Mouse (Mus musculus) kidney, embryonic 16.5 days (tissue): ENCODE data around the gene D10Jhu81e. TPM values are rescaled to one million over a fixed set of nuclear protein-coding genes. Genes with fewer than 3 reads are reported as not detected.

Experiments used
- ATAC-seq: fragments of 200-750 bp; cut with Nextera tagmentation; 2 replicates; pipeline ENCODE4 v1.8.0; 2017; ENCODE audit warnings: moderate TSS enrichment; ENCODE audit not compliant: low FRiP score, low TSS enrichment
- H3K27ac ChIP-seq: fragments of 300-500 bp; sonication (generic); 2 replicates; pipeline ENCODE4 v1.5.1; 2014; ENCODE audit warnings: low read length
- H3K27me3 ChIP-seq: fragments of 300-500 bp; sonication (generic); 2 replicates; pipeline ENCODE4 v1.6.1; 2014; ENCODE audit warnings: low read length, control low read depth, mixed read lengths; ENCODE audit not compliant: insufficient read depth
- H3K36me3 ChIP-seq: fragments of 300-500 bp; sonication (generic); 2 replicates; pipeline ENCODE4 v1.6.1; 2014; ENCODE audit warnings: low read length, control low read depth, mixed read lengths; ENCODE audit not compliant: insufficient read depth
- H3K4me1 ChIP-seq: fragments of 300-500 bp; sonication (generic); 2 replicates; pipeline ENCODE4 v1.6.1; 2014; ENCODE audit warnings: low read length, control low read depth, mixed read lengths; ENCODE audit not compliant: insufficient read depth
- H3K4me2 ChIP-seq: fragments of 300-500 bp; sonication (generic); replicated peaks from 2 replicates; pipeline ENCODE4 v1.6.1; 2014; ENCODE audit warnings: low read depth, low read length
- H3K4me3 ChIP-seq: fragments of 300-500 bp; sonication (generic); 2 replicates; pipeline ENCODE4 v1.5.1; 2014; ENCODE audit warnings: mild to moderate bottlenecking, low read length
- H3K9ac ChIP-seq: fragments of 300-500 bp; sonication (generic); replicated peaks from 2 replicates; pipeline ENCODE4 v1.6.1; 2014; ENCODE audit warnings: low read length
- H3K9me3 ChIP-seq: fragments of 300-500 bp; sonication (generic); 2 replicates; pipeline ENCODE4 v1.6.1; 2016; ENCODE audit warnings: low read length, control low read depth
- WGBS: fragments of 180-500 bp; shearing (Covaris S2); extraction: QIAGEN DNeasy Blood & Tissue Kit; methylation state at CpG from one replicate; pipeline ENCODE4 v1.1.7; 2014; 5-methylcytosine and 5-hydroxymethylcytosine counted together
- polyA plus RNA-seq: library from polyadenylated mRNA; unstranded; fragments of >200 nt; fragmentation: Nextera tagmentation; extraction: Ambion mirVana; gene quantifications from 2 replicates; pipeline ENCODE4 v1.2.1, GENCODE M21; 2015

Gene D10Jhu81e
- polyA plus RNA-seq, 1 experiment from 2014 or later: 54.7 TPM

GRCm38 (mm10) chr10:78158041-78158440, 11.5 kb downstream of the D10Jhu81e start:
- Histone ChIP-seq H3K9ac (no peak overlapping the region), H3K9me3 (no peaks in the 10 kb centered on the region), H3K27ac (no peak overlapping the region), H3K4me2 (no peak overlapping the region), H3K27me3 (no peaks in the 10 kb centered on the region), H3K4me3 (no peak overlapping the region), H3K4me1 (peaks cover 9% of the 10 kb centered on the region), H3K36me3 (peaks cover 11% of the 10 kb centered on the region)
- ATAC-seq: no peak
- 76% methylated on average over 15 of the region's 15 CpGs for WGBS

- Histone ChIP-seq H3K4me1 (peaks cover 9% of the 10 kb centered on the region), H3K9me3 (no peaks in the 10 kb centered on the region), H3K4me3 (no peak overlapping the region), H3K9ac (no peak overlapping the region), H3K27ac (no peak overlapping the region), H3K4me2 (no peak overlapping the region), H3K27me3 (no peaks in the 10 kb centered on the region), H3K36me3 (peaks cover 3% of the 10 kb centered on the region; the same call in 1 of the 2 replicates)
- no peak for ATAC-seq
- whole genome bisulfite sequencing: 76% methylated on average over 6 of the region's 6 CpGs
Observed at GRCm38 (mm10) chr10:78156926-78157325, 12.7 kb downstream of the D10Jhu81e start.

GRCm38 (mm10) chr10:78148834-78149766, 20.5 kb downstream of the D10Jhu81e start:
- H3K4me1 ChIP-seq: 0 out of 2 replicates have a peak, but pooled peaks cover 5% of the 10 kb centered on the region
- WGBS: 50% methylated on average over 10 of the region's 10 CpGs

GRCm38 (mm10) chr10:78147908-78148441, 21.6 kb downstream of the D10Jhu81e start:
- Histone ChIP-seq H3K36me3 (no peaks in the 10 kb centered on the region), H3K4me1 (0 out of 2 replicates have a peak, but pooled peaks cover 5% of the 10 kb centered on the region), H3K4me2 (no peak overlapping the region), H3K9me3 (no peaks in the 10 kb centered on the region), H3K4me3 (no peak overlapping the region), H3K9ac (no peak overlapping the region), H3K27me3 (no peaks in the 10 kb centered on the region), H3K27ac (no peak overlapping the region)
- 79% methylated on average over 4 of the region's 4 CpGs for WGBS
- ATAC-seq: no peak

More at GRCm38 (mm10) chr10:78148834-78149766, 20.5 kb downstream of the D10Jhu81e start:
- 0 out of 2 replicates have a peak overlapping the region, but pooled peaks have one; percentile 36 for H3K27ac ChIP-seq
- H3K9me3 ChIP-seq: no peaks in the 10 kb centered on the region
- no peak overlapping the region for H3K4me3 ChIP-seq
- H3K9ac ChIP-seq: no peak overlapping the region
- no peaks in the 10 kb centered on the region for H3K36me3 ChIP-seq
- H3K4me2 ChIP-seq: no peak overlapping the region
- H3K27me3 ChIP-seq: no peaks in the 10 kb centered on the region
- 0 out of 2 replicates have a peak, but pooled peaks have one; percentile 19 for ATAC-seq

- ATAC-seq: no peak
- no peak overlapping the region for H3K4me2 ChIP-seq
- no peaks in the 10 kb centered on the region for H3K27me3 ChIP-seq
- 59% methylated on average over 8 of the region's 8 CpGs for WGBS
- H3K36me3 ChIP-seq: no peaks in the 10 kb centered on the region
- no peak overlapping the region for H3K27ac ChIP-seq
- peaks cover 16% of the 10 kb centered on the region for H3K4me1 ChIP-seq
- H3K9ac ChIP-seq: no peak overlapping the region
- H3K9me3 ChIP-seq: no peaks in the 10 kb centered on the region
- no peak overlapping the region for H3K4me3 ChIP-seq
Observed at GRCm38 (mm10) chr10:78143727-78144505, 25.7 kb downstream of the D10Jhu81e start.

GRCm38 (mm10) chr10:78140843-78141242, 28.7 kb downstream of the D10Jhu81e start:
- H3K4me1 ChIP-seq: peaks cover 12% of the 10 kb centered on the region
- no peak overlapping the region for H3K4me3 ChIP-seq
- no peaks in the 10 kb centered on the region for H3K27me3 ChIP-seq
- 87% methylated on average over 3 of the region's 3 CpGs for WGBS
- H3K27ac ChIP-seq: no peak overlapping the region
- no peak for ATAC-seq
- H3K36me3 ChIP-seq: no peaks in the 10 kb centered on the region
- H3K9me3 ChIP-seq: no peaks in the 10 kb centered on the region
- H3K9ac ChIP-seq: no peak overlapping the region
- no peak overlapping the region for H3K4me2 ChIP-seq

- no peaks in the 10 kb centered on the region for H3K9me3 ChIP-seq
- no peak overlapping the region for H3K9ac ChIP-seq
- H3K27me3 ChIP-seq: no peaks in the 10 kb centered on the region
- no peaks in the 10 kb centered on the region for H3K36me3 ChIP-seq
- peak overlapping the region; percentile 88; the same call in 1 of the 2 replicates for H3K27ac ChIP-seq
- WGBS: 95% methylated on average over 1 of the region's 1 CpGs
- no peak overlapping the region for H3K4me3 ChIP-seq
- H3K4me1 ChIP-seq: peaks cover 18% of the 10 kb centered on the region
- ATAC-seq: no peak
- H3K4me2 ChIP-seq: no peak overlapping the region
Observed at GRCm38 (mm10) chr10:78140251-78140600, 29.4 kb downstream of the D10Jhu81e start.

- H3K9me3 ChIP-seq: no peaks in the 10 kb centered on the region
- ATAC-seq: no peak
- no peak overlapping the region for H3K4me2 ChIP-seq
- H3K9ac ChIP-seq: no peak overlapping the region
- no peak overlapping the region for H3K4me3 ChIP-seq
- no peaks in the 10 kb centered on the region for H3K36me3 ChIP-seq
- H3K27me3 ChIP-seq: no peaks in the 10 kb centered on the region
- H3K4me1 ChIP-seq: peaks cover 23% of the 10 kb centered on the region
- peak overlapping the region; percentile 88 for H3K27ac ChIP-seq
- WGBS: 43% methylated on average over 11 of the region's 11 CpGs
Observed at GRCm38 (mm10) chr10:78139572-78140250, 29.9 kb downstream of the D10Jhu81e start.

GRCm38 (mm10) chr10:78138812-78139523, 30.6 kb downstream of the D10Jhu81e start:
- Histone ChIP-seq H3K27ac (peak overlapping the region; percentile 88), H3K4me2 (peak overlapping the region; percentile 23; the same call in 1 of the 2 replicates), H3K9me3 (no peaks in the 10 kb centered on the region), H3K4me1 (peaks cover 27% of the 10 kb centered on the region), H3K4me3 (no peak overlapping the region), H3K36me3 (no peaks in the 10 kb centered on the region), H3K27me3 (no peaks in the 10 kb centered on the region), H3K9ac (no peak overlapping the region)
- peak; percentile 83 for ATAC-seq
- 32% methylated on average over 14 of the region's 14 CpGs for whole genome bisulfite sequencing
